Mouse (Mus musculus): ENCODE measurements around the gene Shroom3.

GRCm38 (mm10) chr5:92640861-92641260, 42.4 kb upstream of the Shroom3 start:
- TF ChIP-seq GATA1 (IDR thresholded peaks at IDR 0.05; ENCODE audit: borderline replicate concordance, low read length) (no peak), FLI1 (IDR thresholded peaks at IDR 0.05; ENCODE audit: low read length) (no peak)
